Mouse (Mus musculus) testis, adult 2 months (tissue): ENCODE measurements at regions not wholly inside any gene's neighbourhood (a gene's known extent, or its start where the extent isn't known, plus 50 kb on each side); places are given as distances from the start of the nearest gene placed in this dataset.

Source experiments
- CTCF ChIP-seq: fragments of 200-500 bp; IDR thresholded peaks from 2 replicates; pipeline ENCODE4 v1.5.1; 2012; ENCODE audit warnings: low read depth, mild to moderate bottlenecking, inconsistent platforms, low read length, moderate library complexity; ENCODE audit not compliant: control insufficient read depth, insufficient read depth, insufficient replicate concordance
- POLR2A ChIP-seq: fragments of 200-500 bp; IDR thresholded peaks from 2 replicates; pipeline ENCODE4 v1.6.1; 2012; ENCODE audit warnings: low read depth, mild to moderate bottlenecking, inconsistent platforms, low read length, moderate library complexity; ENCODE audit not compliant: control insufficient read depth

- no peak for TF ChIP-seq CTCF
- TF ChIP-seq POLR2A: no peak
Measured at GRCm38 (mm10) chr19:59631541-59631940, 173.4 kb downstream of the Emx2 start.
